Mouse (Mus musculus): ENCODE measurements around the gene Lrrc28.

- TF ChIP-seq CTCF (IDR thresholded peaks at IDR 0.05) (no peak), POLR2A (IDR thresholded peaks at IDR 0.05; ENCODE audit: insufficient read depth, low read depth, low read length) (no peak)
Measured at GRCm38 (mm10) chr7:67529381-67529780, 115.7 kb downstream of the Lrrc28 start.
